Mouse (Mus musculus) cerebellum, adult 11-12 months (tissue): ENCODE measurements around the gene Rb1.

Experiments
- DNase-seq: peaks from one replicate; pipeline ENCODE4 v3.0.0; 2022

The Rb1 gene

DNA sequence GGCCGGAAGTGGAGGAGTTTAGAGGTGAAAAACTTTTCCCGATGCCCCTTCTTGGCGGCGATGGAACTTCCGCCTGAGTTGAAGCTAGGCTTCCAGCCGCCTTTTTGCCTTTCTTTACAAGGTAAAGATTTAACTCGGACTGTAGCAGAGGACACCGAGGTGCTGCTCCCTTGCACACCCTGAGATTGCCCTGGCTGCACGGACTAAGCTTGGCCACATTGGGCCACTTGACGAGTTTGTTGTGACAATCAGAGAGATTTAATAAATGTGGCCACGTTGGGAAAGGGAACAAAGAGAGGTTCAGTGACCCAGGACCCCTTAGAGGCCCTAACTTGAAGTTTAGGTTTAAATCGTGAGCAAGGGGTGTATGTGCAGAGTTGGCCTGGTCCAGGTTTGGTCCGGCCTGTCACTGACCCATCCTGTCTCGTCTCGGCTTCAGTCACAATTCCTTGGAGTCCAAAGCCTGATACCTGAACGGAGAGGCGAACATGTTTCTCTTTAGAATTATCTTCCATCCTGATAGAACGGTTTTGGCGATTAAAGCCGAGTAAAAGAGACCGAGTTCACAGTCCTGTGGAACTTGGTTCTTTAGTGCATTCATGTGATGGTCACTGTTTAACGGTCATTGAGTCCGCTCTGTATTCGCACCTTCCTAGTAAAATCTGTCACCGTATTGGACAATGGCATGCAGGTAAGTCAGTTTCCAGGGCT, 181.8 kb downstream of the Rb1 start:
- no peak for DNase-seq

DNA sequence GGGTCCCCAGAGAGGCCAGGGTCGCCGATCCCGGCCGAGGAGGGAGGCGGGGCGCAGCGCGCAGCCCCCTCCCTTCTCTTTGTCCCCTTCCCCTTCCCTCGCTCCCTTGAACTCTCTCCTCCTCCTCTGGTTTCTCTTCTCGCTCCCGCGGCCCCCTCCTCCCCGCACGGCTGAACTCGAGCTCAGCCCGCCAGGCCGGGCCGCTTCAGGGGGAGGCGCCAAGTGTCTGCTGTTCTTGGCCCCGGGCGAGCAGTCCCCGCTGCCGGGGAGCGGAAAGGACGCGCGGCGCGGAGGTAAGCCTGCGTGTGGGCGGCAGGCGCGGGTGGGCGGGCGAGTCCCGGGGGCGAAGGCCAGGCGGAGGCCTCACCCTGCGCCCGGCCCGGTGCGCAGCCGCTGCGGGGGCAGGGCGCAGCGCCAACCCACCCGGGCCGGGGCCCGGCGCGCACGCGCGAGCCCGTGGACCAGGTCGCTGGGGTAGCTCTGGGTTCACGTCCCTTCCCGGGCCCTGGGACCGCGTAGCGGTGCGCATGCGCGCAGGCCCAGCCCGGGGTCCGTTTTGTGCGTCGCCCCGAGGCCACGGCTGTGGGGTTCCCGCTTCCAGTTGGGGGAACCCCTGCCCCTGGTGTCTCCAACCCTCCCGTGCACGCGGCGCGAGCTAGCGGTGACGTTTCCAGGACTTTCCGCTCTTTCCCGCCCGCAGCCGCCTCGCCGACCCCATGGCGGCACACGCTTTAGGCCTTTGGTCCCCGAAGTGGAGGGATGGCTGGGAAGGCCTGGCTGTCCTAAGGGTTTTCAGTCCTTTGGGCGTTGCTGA, 182.5 kb downstream of the Rb1 start:
- DNase-seq = peak; percentile 92

DNA sequence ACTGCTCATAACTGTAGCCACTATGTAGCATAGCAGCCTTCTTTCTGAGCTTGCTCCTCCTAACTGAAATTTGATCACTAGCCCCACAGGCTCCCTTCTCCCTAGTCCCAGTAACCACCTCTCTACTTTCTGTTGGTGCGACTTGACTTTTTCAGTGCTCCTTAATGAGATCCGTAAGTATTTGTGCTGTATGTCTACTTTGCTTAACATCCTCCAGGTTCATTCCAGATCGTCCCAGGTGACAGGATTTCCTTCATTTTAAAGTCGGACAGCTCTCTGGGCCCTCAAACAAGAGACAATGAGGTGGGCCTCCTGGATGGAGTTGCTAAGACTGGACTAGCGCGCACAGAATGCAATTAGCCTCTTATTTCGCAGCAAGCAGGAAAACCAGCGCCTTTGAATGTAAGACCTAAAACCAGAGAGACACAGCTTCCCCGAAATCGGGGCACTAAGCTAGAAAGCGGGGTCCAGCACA, 183.2 kb downstream of the Rb1 start:
- DNase-seq = no peak

DNA sequence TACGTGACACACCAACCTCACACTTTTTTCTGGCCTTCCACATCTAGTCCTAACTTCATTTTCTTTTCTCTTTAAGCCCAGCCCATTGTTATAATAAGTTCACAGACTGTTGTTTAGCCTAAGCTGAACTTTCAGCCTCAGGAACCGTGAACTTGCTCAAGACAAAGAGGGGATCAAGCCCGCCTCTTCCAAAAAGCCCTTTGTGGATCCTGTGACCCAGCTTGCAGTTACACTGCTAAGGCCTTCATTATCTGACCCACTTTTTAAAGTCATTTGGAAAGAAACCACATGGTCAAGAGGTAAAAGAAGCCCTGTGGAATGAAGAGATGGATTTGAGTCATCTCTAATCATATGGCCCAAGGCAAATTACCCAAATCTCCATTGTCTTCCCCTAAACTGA, 183.8 kb downstream of the Rb1 start:
- no peak for DNase-seq

- no peak for DNase-seq
These were observed 185.8 kb downstream of the Rb1 start for GRCm38 (mm10) chr14:73139866-73140265.

GRCm38 (mm10) chr14:73138483-73138882, 187.1 kb downstream of the Rb1 start:
- no peak for DNase-seq

DNA sequence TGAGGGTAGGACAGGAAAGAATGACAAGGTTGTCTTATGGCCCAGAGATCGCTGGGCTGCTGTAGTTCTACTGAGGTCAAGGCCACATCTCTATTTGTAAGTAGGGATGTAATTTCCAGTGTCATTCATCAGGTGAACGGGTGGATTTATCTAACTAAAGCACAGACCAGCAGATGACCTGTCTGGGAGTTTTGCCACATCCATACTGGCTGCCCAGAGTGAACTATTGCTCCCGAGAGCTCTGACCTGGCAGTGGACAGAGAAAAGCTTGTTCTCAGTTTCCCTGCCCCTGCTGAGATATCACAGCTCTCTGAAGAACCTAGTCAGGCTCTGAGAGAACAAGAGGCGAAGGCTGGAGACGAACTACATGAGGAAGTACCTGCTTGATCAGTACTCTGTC, 188.4 kb downstream of the Rb1 start:
- DNase-seq = no peak
